In genomic region chr17:27705661-27706060, GRCm38 (mm10) we compare ENCODE assay signal across 24 mouse cellular contexts. TPM values are rescaled to one million over a fixed set of nuclear protein-coding genes. Genes with fewer than 3 reads are reported as not detected.
"Had no signal": no experiment of that assay in that cellular context is flagged by ENCODE, and none has a peak within 500 bp of the region (broad histone marks: within the 10 kb centered on the region; RNA-seq: fewer than 3 reads in every experiment).

No protein-coding gene starts in this region.

- H3K4me2 ChIP-seq: heart, embryonic 11.5 days; hindbrain, embryonic 12.5 days; hindbrain, embryonic 14.5 days; intestine, embryonic 15.5 days; limb, embryonic 12.5 days; liver, embryonic 13.5 days; liver, embryonic 15.5 days had no signal

- H3K27ac ChIP-seq: gastrocnemius, adult 2 months; hindbrain, embryonic 10.5 days; hindbrain, embryonic 12.5 days; hindbrain, embryonic 14.5 days; intestine, embryonic 15.5 days; left cerebral cortex, adult 2 months; limb, embryonic 10.5 days; limb, embryonic 12.5 days; liver, embryonic 13.5 days; liver, embryonic 15.5 days had no signal

- H3K9ac ChIP-seq: hindbrain, embryonic 12.5 days; hindbrain, embryonic 14.5 days; intestine, embryonic 15.5 days; limb, embryonic 12.5 days; liver, embryonic 13.5 days; liver, embryonic 15.5 days had no signal

- H3K36me3 ChIP-seq: hindbrain, embryonic 10.5 days; hindbrain, embryonic 12.5 days; intestine, embryonic 15.5 days; limb, embryonic 10.5 days; limb, embryonic 12.5 days; liver, embryonic 13.5 days; liver, embryonic 15.5 days had no signal

- H3K9me3 ChIP-seq: hindbrain, embryonic 12.5 days; intestine, embryonic 15.5 days; limb, embryonic 10.5 days; limb, embryonic 12.5 days; liver, embryonic 13.5 days; liver, embryonic 15.5 days had no signal

- DNase-seq: gastrocnemius, adult 2 months; gastrocnemius, postnatal 10 days; gastrocnemius, postnatal 25 days; heart, adult 18-20 months; heart, postnatal 10 days; heart, postnatal 4 days; kidney, adult 18-20 months; kidney, adult 8-10 months; kidney, postnatal 10 days; kidney, postnatal 25 days; liver, embryonic 13.5 days had no signal

- ATAC-seq: hindbrain, embryonic 16.5 days; inflammation-experienced regulatory T-cells, adult 6 months; intestine, embryonic 15.5 days; intestine, postnatal 0 days had no signal

- H3K4me3 ChIP-seq: gastrocnemius, adult 2 months; hindbrain, embryonic 10.5 days; hindbrain, embryonic 12.5 days; intestine, embryonic 15.5 days; layer of hippocampus, adult 2 months; left cerebral cortex, adult 2 months; limb, embryonic 10.5 days; limb, embryonic 12.5 days; liver, embryonic 13.5 days; liver, embryonic 15.5 days had no signal

RNA-seq across cellular contexts. Expression of gene Spdef, which starts 23.1 kb away (rescaled TPM):
- polyA plus RNA-seq: inflammation-experienced regulatory T-cells, adult 6 months; liver, embryonic 13.5 days; liver, embryonic 15.5 days had no signal
